Mouse (Mus musculus) erythroblast, adult 5-6 weeks (primary cell): ENCODE measurements around the gene Spem1. TPM values are rescaled to one million over a fixed set of nuclear protein-coding genes. Genes with fewer than 3 reads are reported as not detected.

Experiments used
- ATAC-seq: replicated peaks from 2 replicates; pipeline ENCODE4 v1.8.0; 2016; ENCODE audit warnings: moderate number of reproducible peaks, mild to moderate bottlenecking, moderate TSS enrichment, inconsistent platforms; ENCODE audit not compliant: poor library complexity, low FRiP score, severe bottlenecking
- total RNA-seq, 2 experiments: library from RNA; stranded (forward) in 1 of 2; stranded (reverse) in 1 of 2; fragments of 150-400 nt in 1 of 2; fragments of 200-764, 138-1000 nt in 1 of 2; gene quantifications; 2 replicates each; pipeline versions ENCODE4 v1.2.3 to v1.2.4; 2015 to 2017; ENCODE audit warnings: low replicate concordance in 2 of 2

Gene Spem1
- total RNA-seq, 2 experiments from 2014 or later: not detected

- no peak for ATAC-seq
Measured at GRCm38 (mm10) chr11:69802648-69803105, 19.3 kb downstream of the Spem1 start.

- ATAC-seq: no peak
Measured at GRCm38 (mm10) chr11:69801379-69801977, 20.5 kb downstream of the Spem1 start, which contains the start of gene Fgf11. Gene Fgf11, minus strand, starts transcription at chr11:69801857.

- ATAC-seq: no peak
Measured at GRCm38 (mm10) chr11:69800392-69801197, 21.4 kb downstream of the Spem1 start.

- ATAC-seq: no peak
Measured at GRCm38 (mm10) chr11:69800138-69800391, 21.9 kb downstream of the Spem1 start.

GRCm38 (mm10) chr11:69799394-69800137, 22.4 kb downstream of the Spem1 start:
- ATAC-seq: no peak

- ATAC-seq: no peak
Measured at GRCm38 (mm10) chr11:69797924-69798323, 24.1 kb downstream of the Spem1 start.

GRCm38 (mm10) chr11:69795983-69796435, 26.0 kb downstream of the Spem1 start:
- ATAC-seq: no peak

GRCm38 (mm10) chr11:69795168-69795982, 26.6 kb downstream of the Spem1 start, which contains the start of gene Chrnb1:
Gene Chrnb1, minus strand, starts transcription at chr11:69795943.
- ATAC-seq: peak; percentile 95

- no peak for ATAC-seq
Measured at GRCm38 (mm10) chr11:69793429-69793828, 28.6 kb downstream of the Spem1 start.

- no peak for ATAC-seq
Measured at GRCm38 (mm10) chr11:69791420-69791819, 30.6 kb downstream of the Spem1 start.

GRCm38 (mm10) chr11:69789431-69789830, 32.5 kb downstream of the Spem1 start:
- ATAC-seq: no peak

GRCm38 (mm10) chr11:69787306-69787705, 34.7 kb downstream of the Spem1 start:
- ATAC-seq: no peak

GRCm38 (mm10) chr11:69784793-69785272, 37.1 kb downstream of the Spem1 start:
- peak; percentile 83 for ATAC-seq

- ATAC-seq: no peak
Measured at GRCm38 (mm10) chr11:69781828-69782227, 40.2 kb downstream of the Spem1 start.

- no peak for ATAC-seq
Measured at GRCm38 (mm10) chr11:69778985-69779384, 43.0 kb downstream of the Spem1 start.

- ATAC-seq: no peak
Measured at GRCm38 (mm10) chr11:69778258-69778982, 43.6 kb downstream of the Spem1 start.

GRCm38 (mm10) chr11:69777504-69778257, 44.3 kb downstream of the Spem1 start:
- ATAC-seq: no peak

GRCm38 (mm10) chr11:69776488-69776887, 45.5 kb downstream of the Spem1 start:
- ATAC-seq: no peak
